Mouse (Mus musculus): ENCODE data around the gene Wnt5a. TPM values are rescaled to one million over a fixed set of nuclear protein-coding genes. Genes with fewer than 3 reads are reported as not detected.

Gene Wnt5a
- total RNA-seq (2014; rRNA removed) (18.3 and 21.0 TPM in 2 replicates), polyA plus RNA-seq (2015; fragmentation: Nextera tagmentation; extraction: Ambion mirVana) (17.8 and 19.6 TPM in 2 replicates)

DNA sequence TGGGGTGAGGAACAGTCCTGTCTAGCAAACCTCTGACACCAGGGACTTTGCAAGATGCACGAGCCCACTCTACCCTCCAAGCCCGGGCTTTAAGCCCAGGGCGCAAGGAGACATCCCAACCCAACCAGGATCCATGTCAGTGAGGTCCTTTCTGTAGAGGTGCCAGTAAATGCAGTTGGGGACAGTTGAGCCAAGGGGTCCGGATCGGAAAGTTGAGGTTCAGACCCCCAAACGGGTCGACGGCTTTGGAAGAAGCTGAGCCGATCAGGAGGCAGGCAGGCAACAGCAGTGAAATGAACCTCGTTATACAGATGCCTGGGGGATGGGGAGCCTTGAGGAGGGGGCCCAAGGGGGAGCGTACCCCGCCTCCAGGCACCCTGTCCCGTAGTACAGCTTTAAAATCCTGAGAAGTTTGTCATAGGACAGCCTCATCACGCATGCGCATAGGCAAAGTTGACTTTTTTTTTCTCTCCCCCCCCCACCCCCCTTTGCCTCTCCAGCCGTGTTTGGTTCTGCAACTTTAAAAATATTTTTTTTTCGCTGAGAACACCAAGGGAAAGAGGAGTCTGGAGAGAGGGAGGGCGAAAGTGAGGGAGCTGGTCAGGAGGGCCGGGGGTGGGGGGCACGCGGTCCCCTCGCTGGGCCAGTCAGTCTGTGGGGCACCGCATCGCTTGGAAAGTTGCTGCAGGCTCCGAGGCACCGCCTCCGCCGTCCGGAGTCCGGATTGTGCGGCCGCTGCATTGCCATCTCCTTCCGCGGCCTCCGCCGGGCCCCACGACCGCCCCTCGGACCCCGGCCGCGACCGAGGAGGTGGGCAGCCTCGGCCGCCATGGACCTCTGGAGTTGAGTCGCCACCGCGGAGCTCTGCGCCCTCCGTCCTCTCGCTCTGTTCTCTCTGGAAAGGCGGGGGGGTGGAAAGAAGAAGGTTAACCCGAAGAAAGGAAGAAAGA is at the start of gene Wnt5a:
Gene Wnt5a, plus strand, starts transcription at position 650 of the 950 bp plus-strand sequence.
- Histone ChIP-seq H3K4me1 (ENCODE audit: insufficient read depth, low read length) (peaks cover 6% of the 10 kb centered on the region; the same call in 1 of the 2 replicates), H3K27ac (peak within 1 kb of the TSS; percentile 83), H3K9me3 (ENCODE audit: low read length) (no peaks in the 10 kb centered on the region), H3K36me3 (ENCODE audit: insufficient read depth, low read length) (no peaks in the 10 kb centered on the region), H3K4me3 (ENCODE audit: low read length) (peak within 1 kb of the TSS; percentile 63), H3K9ac (replicated peaks; ENCODE audit: low read length) (peak within 1 kb of the TSS; percentile 55), H3K27me3 (ENCODE audit: insufficient read depth, low read length) (peaks cover 8% of the 10 kb centered on the region; the same call in 1 of the 2 replicates), H3K4me2 (ENCODE audit: low read depth, low read length) (peak within 1 kb of the TSS; percentile 84)
- 2% methylated on average over 53 of the region's 53 CpGs for WGBS
- no peak for TF ChIP-seq CTCF (IDR thresholded peaks at IDR 0.05; ENCODE audit: low read depth)
- DNase-seq (ENCODE audit: low spot score) (peak; percentile 67), ATAC-seq (peak; percentile 52; the same call in 1 of the 2 replicates)

DNA sequence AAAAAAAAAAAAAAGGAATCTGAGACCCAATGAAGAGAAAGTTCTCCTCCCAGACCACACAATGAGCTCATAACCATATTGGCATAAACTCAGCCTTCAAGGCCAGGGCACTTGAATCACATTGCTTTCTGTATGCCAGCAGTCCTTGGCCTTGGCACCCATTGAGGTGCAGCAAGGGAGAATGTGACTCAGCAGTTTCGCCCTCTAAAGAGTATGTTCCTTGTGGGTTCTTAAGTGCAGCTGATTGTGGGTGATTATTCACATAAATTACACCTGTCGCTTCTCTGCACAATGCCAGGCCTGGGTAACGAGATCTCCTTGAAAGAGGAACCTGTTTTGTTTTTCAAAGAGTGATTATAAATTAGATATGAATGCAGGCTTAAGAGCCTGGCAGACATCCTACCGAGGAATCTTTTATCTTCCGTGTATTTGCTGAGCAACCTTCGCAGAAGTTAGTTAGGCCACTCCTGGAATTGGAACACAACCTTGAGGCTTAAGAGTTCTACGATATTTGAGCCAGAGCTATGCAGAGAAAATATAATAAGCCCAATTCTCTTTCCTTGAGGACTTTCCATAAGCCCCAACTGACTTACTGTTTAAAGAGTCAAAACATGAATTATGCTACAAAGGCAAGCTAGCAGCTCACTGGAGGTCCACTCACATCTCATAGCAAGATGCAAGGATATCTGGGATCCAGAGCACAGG is 48.0 kb upstream of the Wnt5a start:
- no peak overlapping the region for H3K4me2 ChIP-seq (ENCODE audit: low read depth, low read length)
- H3K4me1 ChIP-seq (ENCODE audit: insufficient read depth, low read length), result peaks cover 2% of the 10 kb centered on the region; the same call in 1 of the 2 replicates
- no peak overlapping the region for H3K4me3 ChIP-seq (ENCODE audit: low read length)
- WGBS, result 78% methylated on average over 7 of the region's 7 CpGs
- H3K27me3 ChIP-seq (ENCODE audit: insufficient read depth, low read length), result no peaks in the 10 kb centered on the region
- H3K27ac ChIP-seq, result no peak overlapping the region
- ATAC-seq (no peak), DNase-seq (ENCODE audit: low spot score) (no peak)
- H3K9ac ChIP-seq (replicated peaks; ENCODE audit: low read length), result no peak overlapping the region
- TF ChIP-seq CTCF (IDR thresholded peaks at IDR 0.05; ENCODE audit: low read depth), result no peak
- no peaks in the 10 kb centered on the region for H3K9me3 ChIP-seq (ENCODE audit: low read length)
- no peaks in the 10 kb centered on the region for H3K36me3 ChIP-seq (ENCODE audit: insufficient read depth, low read length)

DNA sequence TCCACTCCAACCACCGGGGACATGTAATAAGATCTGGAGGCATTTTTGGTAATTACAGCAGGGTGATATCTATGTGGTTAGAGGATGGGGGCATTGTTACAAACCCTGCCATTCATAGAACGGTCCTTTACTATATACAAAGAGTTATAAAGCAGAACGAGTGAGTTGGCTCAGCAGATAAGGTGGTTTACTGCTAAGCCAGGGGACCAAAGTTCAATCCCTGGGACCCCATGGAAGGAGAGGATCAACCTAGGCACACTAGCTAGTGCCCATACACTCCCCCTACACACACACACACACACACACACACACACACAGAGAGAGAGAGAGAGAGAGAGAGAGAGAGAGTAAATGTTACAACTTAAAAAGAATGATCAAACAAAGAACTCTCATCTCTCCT is 47.1 kb upstream of the Wnt5a start:
- Histone ChIP-seq H3K27me3 (ENCODE audit: insufficient read depth, low read length) (no peaks in the 10 kb centered on the region), H3K4me3 (ENCODE audit: low read length) (no peak overlapping the region), H3K4me2 (ENCODE audit: low read depth, low read length) (no peak overlapping the region), H3K9ac (replicated peaks; ENCODE audit: low read length) (no peak overlapping the region), H3K27ac (no peak overlapping the region), H3K36me3 (ENCODE audit: insufficient read depth, low read length) (no peaks in the 10 kb centered on the region), H3K9me3 (ENCODE audit: low read length) (no peaks in the 10 kb centered on the region), H3K4me1 (ENCODE audit: insufficient read depth, low read length) (no peaks in the 10 kb centered on the region)
- TF ChIP-seq CTCF (IDR thresholded peaks at IDR 0.05; ENCODE audit: low read depth), result no peak
- DNase-seq (ENCODE audit: low spot score) (no peak), ATAC-seq (no peak)
- 80% methylated on average over 3 of the region's 3 CpGs for WGBS

DNA sequence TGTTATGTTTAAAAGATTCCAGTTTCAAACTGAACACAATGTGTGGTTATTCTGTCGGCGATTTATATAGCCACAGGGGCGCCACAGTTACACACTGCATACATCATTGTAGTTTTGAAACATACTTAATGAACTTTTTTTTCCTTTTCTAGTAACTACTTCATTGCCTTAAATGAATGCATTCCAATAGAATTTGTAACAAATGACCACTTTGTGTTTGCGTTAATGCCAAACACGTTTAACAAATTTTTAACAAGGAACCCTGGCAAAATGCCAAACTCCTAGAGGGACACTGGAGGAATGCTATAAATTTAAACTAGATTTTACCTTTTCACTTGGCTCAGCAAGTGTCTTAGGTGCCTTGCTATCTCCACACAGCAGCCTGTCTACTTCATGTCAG is 36.6 kb upstream of the Wnt5a start:
- peaks cover 5% of the 10 kb centered on the region; the same call in 1 of the 2 replicates for H3K4me1 ChIP-seq (ENCODE audit: insufficient read depth, low read length)
- H3K4me3 ChIP-seq (ENCODE audit: low read length), result no peak overlapping the region
- no peak overlapping the region for H3K27ac ChIP-seq
- H3K4me2 ChIP-seq (ENCODE audit: low read depth, low read length), result no peak overlapping the region
- H3K36me3 ChIP-seq (ENCODE audit: insufficient read depth, low read length), result no peaks in the 10 kb centered on the region
- ATAC-seq (no peak), DNase-seq (ENCODE audit: low spot score) (no peak)
- 42% methylated on average over 5 of the region's 5 CpGs for WGBS
- TF ChIP-seq CTCF (IDR thresholded peaks at IDR 0.05; ENCODE audit: low read depth), result no peak
- no peak overlapping the region for H3K9ac ChIP-seq (replicated peaks; ENCODE audit: low read length)
- no peaks in the 10 kb centered on the region for H3K9me3 ChIP-seq (ENCODE audit: low read length)
- H3K27me3 ChIP-seq (ENCODE audit: insufficient read depth, low read length), result no peaks in the 10 kb centered on the region

DNA sequence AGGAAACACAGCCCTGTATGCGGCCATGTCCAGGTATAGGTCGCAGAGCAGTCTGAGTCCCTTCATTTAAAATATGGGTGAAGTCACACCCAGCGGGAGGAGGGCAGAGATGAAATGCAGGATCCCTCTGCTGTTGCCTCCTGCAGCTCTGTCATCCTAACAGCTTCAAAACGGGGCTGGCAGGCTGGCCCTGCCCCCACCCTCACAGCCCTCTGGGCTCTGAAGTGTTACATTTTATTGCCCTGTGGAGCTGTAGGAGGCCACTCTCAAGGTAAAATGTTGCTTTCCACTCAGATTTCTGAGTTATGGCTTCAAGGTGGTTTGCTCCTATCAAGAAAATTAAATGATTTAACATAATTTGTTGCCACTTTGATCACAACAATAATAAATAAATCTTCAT is 34.9 kb upstream of the Wnt5a start:
- Histone ChIP-seq H3K27ac (no peak overlapping the region), H3K4me3 (ENCODE audit: low read length) (no peak overlapping the region), H3K4me1 (ENCODE audit: insufficient read depth, low read length) (peaks cover 5% of the 10 kb centered on the region; the same call in 1 of the 2 replicates), H3K4me2 (ENCODE audit: low read depth, low read length) (no peak overlapping the region), H3K36me3 (ENCODE audit: insufficient read depth, low read length) (no peaks in the 10 kb centered on the region), H3K27me3 (ENCODE audit: insufficient read depth, low read length) (no peaks in the 10 kb centered on the region), H3K9ac (replicated peaks; ENCODE audit: low read length) (no peak overlapping the region), H3K9me3 (ENCODE audit: low read length) (no peaks in the 10 kb centered on the region)
- WGBS, result 38% methylated on average over 4 of the region's 4 CpGs
- TF ChIP-seq CTCF (IDR thresholded peaks at IDR 0.05; ENCODE audit: low read depth), result no peak
- ATAC-seq (no peak), DNase-seq (ENCODE audit: low spot score) (no peak)

DNA sequence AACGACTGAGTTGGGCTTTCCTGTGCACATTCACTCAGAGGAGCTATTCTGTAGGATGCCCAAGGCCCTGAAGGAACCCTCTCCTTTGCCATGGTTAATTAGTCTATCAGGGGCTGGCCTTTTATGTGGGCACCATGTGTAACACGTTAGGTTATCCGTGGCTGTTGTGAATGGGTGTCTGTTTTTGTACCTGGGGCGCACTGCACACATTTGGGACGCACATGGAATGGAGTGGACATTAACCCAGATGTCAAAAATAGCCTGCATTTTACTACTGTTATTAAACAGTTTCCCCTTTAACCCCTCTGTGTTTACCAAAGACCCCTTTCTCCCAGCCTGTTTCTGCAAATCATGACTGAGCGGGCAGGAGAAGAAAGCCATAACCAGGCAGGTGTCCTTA is 34.3 kb upstream of the Wnt5a start:
- no peak overlapping the region for H3K9ac ChIP-seq (replicated peaks; ENCODE audit: low read length)
- 77% methylated on average over 6 of the region's 6 CpGs for WGBS

More for the DNA sequence above, 34.3 kb upstream of the Wnt5a start:
- DNase-seq (ENCODE audit: low spot score), result no peak
- no peak overlapping the region for H3K4me3 ChIP-seq (ENCODE audit: low read length)
- TF ChIP-seq CTCF (IDR thresholded peaks at IDR 0.05; ENCODE audit: low read depth), result no peak
- H3K27me3 ChIP-seq (ENCODE audit: insufficient read depth, low read length), result no peaks in the 10 kb centered on the region
- no peaks in the 10 kb centered on the region for H3K36me3 ChIP-seq (ENCODE audit: insufficient read depth, low read length)
- H3K27ac ChIP-seq, result no peak overlapping the region
- ATAC-seq, result no peak
- H3K4me2 ChIP-seq (ENCODE audit: low read depth, low read length), result no peak overlapping the region
- peaks cover 7% of the 10 kb centered on the region; the same call in 1 of the 2 replicates for H3K4me1 ChIP-seq (ENCODE audit: insufficient read depth, low read length)
- H3K9me3 ChIP-seq (ENCODE audit: low read length), result no peaks in the 10 kb centered on the region

Measured in hindbrain, postnatal 0 days (tissue).